Mouse (Mus musculus): ENCODE data around the gene Col6a2. TPM values are rescaled to one million over a fixed set of nuclear protein-coding genes. Genes with fewer than 3 reads are reported as not detected.

Col6a2 gene
- 21.1 and 30.0 TPM in 2 replicates for polyA plus RNA-seq (2012; rRNA removed)

DNA sequence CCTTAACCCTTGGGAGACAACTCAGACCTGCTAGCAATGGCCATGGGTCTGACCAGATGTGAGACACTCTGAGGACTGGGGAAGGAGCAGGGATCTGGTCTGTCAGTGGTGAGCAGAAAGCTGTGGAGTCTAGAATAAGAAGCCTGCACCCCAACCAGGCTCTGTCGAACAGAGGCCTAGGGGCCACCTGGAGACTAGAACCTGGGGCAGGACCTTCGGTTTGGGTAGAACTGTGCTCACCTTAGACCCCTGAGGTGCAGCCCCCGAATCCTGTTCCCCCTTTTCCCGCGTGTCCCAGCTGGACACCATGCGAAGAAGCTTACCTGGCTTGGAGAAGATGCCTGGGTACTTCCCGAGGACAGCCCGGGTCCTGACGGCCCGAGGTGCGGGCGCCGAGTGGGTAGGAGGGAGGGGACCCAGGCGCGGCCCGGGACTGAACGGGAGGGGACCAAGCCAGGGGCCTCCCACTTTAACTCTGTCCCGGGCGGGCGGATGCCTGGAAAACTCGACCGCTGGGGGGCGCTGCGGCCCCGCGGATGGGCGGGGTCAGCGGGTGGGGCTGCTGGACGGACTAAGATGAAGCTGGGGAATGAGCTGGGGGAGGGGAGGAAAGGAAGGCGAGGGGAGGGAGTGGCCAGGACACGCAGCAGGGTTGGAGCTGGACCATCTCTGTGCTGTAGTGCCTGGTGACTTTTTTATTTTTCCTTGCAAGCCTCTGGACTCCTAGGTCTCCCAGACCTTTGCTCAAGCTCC lies at the start of gene Col6a2:
Col6a2 (minus strand) TSS at position 703 of the 753 bp plus-strand sequence.

DNA sequence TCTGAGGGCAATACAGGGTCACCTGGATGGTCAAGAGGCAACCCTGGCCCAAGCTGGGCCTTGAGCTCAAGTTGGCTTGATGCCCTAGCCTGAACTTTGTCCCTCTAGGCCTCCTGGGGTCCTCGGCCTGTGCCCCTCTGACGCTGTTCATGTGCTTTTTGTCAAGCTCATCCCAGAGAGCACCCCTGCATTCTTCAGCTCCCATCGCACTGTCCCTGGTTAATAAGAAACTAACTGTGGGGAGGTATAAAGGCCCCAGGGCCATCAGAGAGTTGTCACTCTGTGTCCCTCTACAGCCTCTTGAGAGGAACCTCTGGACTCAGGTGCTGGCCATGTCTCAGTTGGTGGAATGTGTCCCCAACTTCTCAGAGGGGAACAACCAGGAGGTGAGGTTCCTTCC lies 48.1 kb downstream of the Col6a2 start, which contains the start of gene Ftcd:
Ftcd (plus strand) TSS at position 275 of the 400 bp plus-strand sequence.

DNA sequence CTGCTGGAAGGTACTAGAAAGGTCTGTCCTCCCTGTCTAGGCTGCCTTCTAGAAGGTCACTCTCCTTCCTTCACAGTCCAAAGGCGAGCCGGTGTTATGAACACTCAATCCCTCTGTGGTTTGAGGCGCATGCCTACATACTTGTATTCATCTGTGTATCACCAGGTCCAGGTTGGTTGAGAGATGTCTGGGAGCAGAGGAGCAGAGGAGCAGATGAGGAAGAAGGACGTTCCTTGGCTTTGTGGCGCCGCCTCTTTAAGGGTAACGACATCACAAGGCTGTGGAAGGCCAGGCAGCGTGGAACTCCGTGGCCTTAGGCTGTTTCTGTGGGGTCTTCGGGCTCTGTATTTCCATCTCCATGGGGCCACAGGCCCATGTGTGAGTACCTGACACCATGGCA lies 61.5 kb downstream of the Col6a2 start, which contains the start of gene Spatc1l:
Spatc1l (plus strand) TSS at position 301 of the 400 bp plus-strand sequence.

Other genes starting within 250 kb of the Col6a2 start
- gene AC141477.1, start 183.2 kb downstream of the Col6a2 start, polyA plus RNA-seq (2012; rRNA removed) = 2.2 TPM in 1 of 2 replicates, not detected in the other
- gene Pcnt, start 180.8 kb downstream of the Col6a2 start, polyA plus RNA-seq (2012; rRNA removed) = 39.2 and 45.9 TPM in 2 replicates
- not detected in 2 replicates for gene 2610028H24Rik, start 174.5 kb downstream of the Col6a2 start, polyA plus RNA-seq (2012; rRNA removed)
- gene Mcm3ap, start 154.7 kb downstream of the Col6a2 start, polyA plus RNA-seq (2012; rRNA removed) = 53.7 and 84.3 TPM in 2 replicates
- 3.8 and 4.6 TPM in 2 replicates for gene Ybey, start 154.5 kb downstream of the Col6a2 start, polyA plus RNA-seq (2012; rRNA removed)
- gene Lss, start 92.0 kb downstream of the Col6a2 start, polyA plus RNA-seq (2012; rRNA removed) = 38.4 and 41.3 TPM in 2 replicates
- 0.12 and 0.38 TPM in 2 replicates for gene Spatc1l, start 61.4 kb downstream of the Col6a2 start, polyA plus RNA-seq (2012; rRNA removed)
- 0.77 and 1.6 TPM in 2 replicates for gene Ftcd, start 48.0 kb downstream of the Col6a2 start, polyA plus RNA-seq (2012; rRNA removed)
- gene Col6a1, start 102.5 kb upstream of the Col6a2 start, polyA plus RNA-seq (2012; rRNA removed) = 27.8 and 30.1 TPM in 2 replicates

Measured in central nervous system, embryonic 11.5 days (tissue).